Mouse (Mus musculus) CH12.LX (cell line): Measurements from ENCODE around the gene Lrrc58. TPM values are rescaled to one million over a fixed set of nuclear protein-coding genes. Genes with fewer than 3 reads are reported as not detected.

Source experiments
- DNase-seq: peaks from one replicate; pipeline ENCODE4 v3.0.0-alpha.2; 2013; ENCODE audit errors: extremely low read depth
- H3K27ac ChIP-seq: 2 replicates; pipeline ENCODE4 v1.5.1; 2012; ENCODE audit warnings: low read depth, mild to moderate bottlenecking, control low read depth, moderate library complexity; ENCODE audit not compliant: insufficient read depth
- H3K27me3 ChIP-seq: replicated peaks from 2 replicates; pipeline ENCODE3; 2012; ENCODE audit warnings: inconsistent platforms
- H3K36me3 ChIP-seq, 2 experiments: replicated peaks in 1 of 2; 2 replicates each; pipeline versions ENCODE3 to v1.6.1; 2012; ENCODE audit warnings: inconsistent platforms in 1 of 2, low read length in 1 of 2, mild to moderate bottlenecking in 1 of 2, mixed read lengths in 1 of 2, moderate library complexity in 1 of 2; ENCODE audit not compliant: control insufficient read depth in 1 of 2, insufficient read depth in 1 of 2
- H3K4me1 ChIP-seq, 2 experiments: 2 replicates each; pipeline ENCODE4 v1.6.1; 2012; ENCODE audit warnings: inconsistent platforms in 1 of 2, moderate library complexity in 1 of 2; ENCODE audit not compliant: insufficient read depth in 2 of 2, control insufficient read depth in 1 of 2
- H3K4me2 ChIP-seq: 2 replicates; pipeline ENCODE4 v1.6.1; 2012; ENCODE audit warnings: low read depth, mild to moderate bottlenecking, control low read depth; ENCODE audit not compliant: poor library complexity, insufficient read depth, severe bottlenecking
- H3K4me3 ChIP-seq, 3 experiments: fragments of 150-350 bp in 1 of 3; sonication (generic) in 1 of 3; replicated peaks in 1 of 3; 2 replicates each; pipeline versions ENCODE3 to v1.5.1; 2011 to 2012; ENCODE audit warnings: low read depth in 2 of 3, low read length in 2 of 3, mild to moderate bottlenecking in 2 of 3, moderate library complexity in 2 of 3, control low read depth in 1 of 3, improper control_type of control experiment in 1 of 3, inconsistent platforms in 1 of 3, mixed read lengths in 1 of 3; ENCODE audit not compliant: poor library complexity in 1 of 3
- H3K79me2 ChIP-seq: replicated peaks from 2 replicates; pipeline ENCODE4 v1.6.1; 2012; ENCODE audit warnings: mild to moderate bottlenecking, moderate library complexity; ENCODE audit not compliant: control insufficient read depth, poor library complexity, insufficient read depth, severe bottlenecking; ENCODE audit errors: extremely low read depth
- H3K9ac ChIP-seq: 2 replicates; pipeline ENCODE4 v1.6.1; 2012; ENCODE audit warnings: low read depth, mild to moderate bottlenecking, control low read depth, moderate library complexity; ENCODE audit not compliant: insufficient read depth
- H3K9me3 ChIP-seq: replicated peaks from 2 replicates; pipeline ENCODE3; 2012; ENCODE audit warnings: low read length, inconsistent platforms, mixed read lengths
- CTCF ChIP-seq, 2 experiments: IDR thresholded peaks in 1 of 2; conservative IDR thresholded peaks in 1 of 2; 2 replicates each; pipeline ENCODE4 v1.5.1; 2011 to 2012; ENCODE audit warnings: low read depth in 2 of 2, low read length in 2 of 2, improper control_type of control experiment in 1 of 2, inconsistent platforms in 1 of 2, mild to moderate bottlenecking in 1 of 2, moderate library complexity in 1 of 2
- E2F4 ChIP-seq: IDR thresholded peaks from 2 replicates; pipeline ENCODE4 v1.6.1; 2011; ENCODE audit warnings: low read depth, low read length, improper control_type of control experiment; ENCODE audit not compliant: insufficient replicate concordance
- ETS1 ChIP-seq: conservative IDR thresholded peaks from 2 replicates; pipeline ENCODE4 v1.6.1; 2012; ENCODE audit warnings: low read depth, mild to moderate bottlenecking, inconsistent platforms, low read length, improper control_type of control experiment, moderate library complexity
- IRF4 ChIP-seq: IDR thresholded peaks from 2 replicates; pipeline ENCODE4 v1.6.1; 2014; ENCODE audit warnings: low read depth, mild to moderate bottlenecking, inconsistent platforms, low read length, improper control_type of control experiment
- JUN ChIP-seq: IDR thresholded peaks from 2 replicates; pipeline ENCODE4 v1.6.1; 2011; ENCODE audit warnings: low read depth, mild to moderate bottlenecking, low read length, improper control_type of control experiment, moderate library complexity; ENCODE audit not compliant: insufficient read depth
- JUND ChIP-seq: conservative IDR thresholded peaks from 2 replicates; pipeline ENCODE4 v1.6.1; 2011; ENCODE audit warnings: low read depth, low read length, improper control_type of control experiment
- MXI1 ChIP-seq: IDR thresholded peaks from 2 replicates; pipeline ENCODE4 v1.6.1; 2011; ENCODE audit warnings: mild to moderate bottlenecking, low read depth, low read length, improper control_type of control experiment
- MYC ChIP-seq: IDR thresholded peaks from 2 replicates; pipeline ENCODE4 v1.6.1; 2011; ENCODE audit warnings: low read depth, mild to moderate bottlenecking, improper control_type of control experiment, low read length
- PAX5 ChIP-seq: IDR thresholded peaks from 2 replicates; pipeline ENCODE4 v1.6.1; 2012; ENCODE audit warnings: low read length, inconsistent platforms, mixed read lengths
- RCOR1 ChIP-seq: conservative IDR thresholded peaks from 2 replicates; pipeline ENCODE4 v1.6.1; 2012; ENCODE audit warnings: low read depth, mild to moderate bottlenecking, inconsistent platforms, low read length, improper control_type of control experiment
- SMC3 ChIP-seq: IDR thresholded peaks from 2 replicates; pipeline ENCODE4 v1.6.1; 2011; ENCODE audit warnings: low read depth, low read length, improper control_type of control experiment
- TBP ChIP-seq: conservative IDR thresholded peaks from 2 replicates; pipeline ENCODE4 v1.6.1; 2011; ENCODE audit warnings: low read depth, low read length, improper control_type of control experiment
- ZC3H11A ChIP-seq: IDR thresholded peaks from 2 replicates; pipeline ENCODE4 v1.6.1; 2012; ENCODE audit warnings: low read depth, mild to moderate bottlenecking, inconsistent platforms, low read length, improper control_type of control experiment
- dilution Hi-C: fragments of 300-500 bp; cut with MboI; formaldehyde crosslinking; loops from 2 replicates; pipeline ENCODE4 v1.14.3; 2020; ENCODE audit warnings: low sequenced_read_pairs; ENCODE audit not compliant: extremely low pct_unique_long_range_greater_than_20kb, extremely low pct_ligation_motif_present
- in situ Hi-C: fragments of 300-500 bp; cut with MboI; formaldehyde crosslinking; loops from 3 replicates; pipeline ENCODE4 v1.14.3; 2019; ENCODE audit warnings: low sequenced_read_pairs, low pct_ligation_motif_present, low pct_unique_long_range_greater_than_20kb, mixed read lengths
- polyA plus RNA-seq: library from polyadenylated mRNA; unstranded; fragments of >175 nt; gene quantifications from 2 replicates; pipeline ENCODE4 v1.2.1, GENCODE M21; 2012; ENCODE audit warnings: low read depth; ENCODE audit not compliant: insufficient read length
- total RNA-seq, 2 experiments: library from RNA; depleted of rRNA; stranded (reverse); fragments of 300-350 nt in 1 of 2; fragments of >200 nt in 1 of 2; gene quantifications; 2 replicates each; pipeline ENCODE4 v1.2.3; 2012 to 2014

Lrrc58 gene
- total and polyA plus RNA-seq, 3 experiments, result 17.4 to 30.8 (median 28.4) TPM

GRCm38 (mm10) chr16:37911086-37911485, 42.9 kb downstream of the Lrrc58 start:
- no peak overlapping the region for H3K9ac ChIP-seq
- H3K9me3 ChIP-seq, result peaks cover under 1% of the 10 kb centered on the region
- H3K4me3 ChIP-seq, result no peak overlapping the region
- H3K36me3 ChIP-seq, result no peaks in the 10 kb centered on the region
- H3K27ac ChIP-seq, result no peak overlapping the region
- TF ChIP-seq RCOR1 (no peak), MXI1 (no peak), JUN (no peak)
- no peak overlapping the region for H3K4me2 ChIP-seq
- H3K27me3 ChIP-seq, result no peaks in the 10 kb centered on the region
- peaks cover 5 to 16% of the 10 kb centered on the region in 2 experiments; a peak in 3 of 4 replicates for H3K4me1 ChIP-seq
- dilution Hi-C loops, result no loop called here
- in situ Hi-C loops, result no loop called here
- no peak for DNase-seq
- no peaks in the 10 kb centered on the region for H3K79me2 ChIP-seq

- H3K4me3 ChIP-seq, result peak within 1 kb of the TSS in 1 of 3 experiments; percentile 0
- TF ChIP-seq IRF4, result no peak
- peak in 1 of 2 experiments; percentile 17; a peak in 1 of 4 replicates for TF ChIP-seq CTCF (conservative IDR thresholded peaks at IDR 0.05 in 1 of 2, IDR thresholded peaks at IDR 0.05 in 1 of 2; ENCODE audit: low read depth in 2 of 2, low read length in 2 of 2)
- no peak for DNase-seq
- H3K36me3 ChIP-seq, result no peaks in the 10 kb centered on the region
- peaks cover 3% of the 10 kb centered on the region for H3K9me3 ChIP-seq
- H3K27ac ChIP-seq, result no peak within 1 kb of the TSS
- dilution Hi-C loops (no loop called here), in situ Hi-C loops (no loop called here)
- H3K79me2 ChIP-seq, result no peaks in the 10 kb centered on the region
- H3K9ac ChIP-seq, result no peak within 1 kb of the TSS
- peaks cover 0 to 9% of the 10 kb centered on the region in 2 experiments; a peak in 2 of 4 replicates for H3K4me1 ChIP-seq
- H3K4me2 ChIP-seq, result peak within 1 kb of the TSS; percentile 52; the same call in 1 of the 2 replicates
- H3K27me3 ChIP-seq, result no peaks in the 10 kb centered on the region
Measured at GRCm38 (mm10) chr16:37916138-37916817, 48.1 kb downstream of the Lrrc58 start, which contains the start of gene Gpr156. Gene Gpr156 (plus strand): TSS chr16:37916496.

DNA sequence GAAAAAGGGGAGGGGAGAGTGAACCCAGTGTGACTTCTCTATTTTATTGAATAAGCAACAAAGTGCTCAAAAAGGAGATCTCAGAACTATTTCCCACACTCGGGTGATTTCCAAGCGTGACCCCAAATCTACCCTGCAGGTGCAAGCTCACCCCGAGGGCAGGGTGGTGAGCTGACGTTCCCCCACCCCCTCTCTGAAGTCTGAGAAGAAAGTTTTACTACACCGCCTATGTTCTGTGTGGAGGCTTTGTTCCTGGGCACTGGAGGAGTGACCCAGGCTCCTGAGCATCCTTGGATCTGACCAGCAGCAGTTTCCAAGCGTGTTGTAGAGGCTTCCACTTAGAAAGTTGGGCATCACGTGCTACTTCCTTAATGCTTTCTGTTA, 48.6 kb downstream of the Lrrc58 start:
- Histone ChIP-seq H3K9me3 (peaks cover 3% of the 10 kb centered on the region), H3K4me2 (no peak overlapping the region), H3K36me3 (no peaks in the 10 kb centered on the region), H3K4me1 (peaks cover 0 to 9% of the 10 kb centered on the region in 2 experiments; a peak in 2 of 4 replicates), H3K4me3 (no peak overlapping the region), H3K79me2 (no peaks in the 10 kb centered on the region), H3K27ac (no peak overlapping the region), H3K27me3 (no peaks in the 10 kb centered on the region), H3K9ac (no peak overlapping the region)
- TF ChIP-seq PAX5 (no peak), E2F4 (no peak), JUN (no peak), MYC (no peak), ZC3H11A (no peak), ETS1 (no peak), JUND (no peak), SMC3 (no peak), TBP (no peak)
- dilution Hi-C loops (no loop called here), in situ Hi-C loops (no loop called here)
- no peak for DNase-seq
